Mouse (Mus musculus) G1E (cell line): ENCODE data around the gene Foxo1.

Experiments used
- CTCF ChIP-seq: IDR thresholded peaks from 2 replicates; pipeline ENCODE4 v1.5.1; 2012; ENCODE audit warnings: low read depth, low read length, inconsistent platforms, mixed read lengths
- GATA1 ChIP-seq: IDR thresholded peaks from 2 replicates; pipeline ENCODE4 v1.6.1; 2012; ENCODE audit warnings: borderline replicate concordance, low read length, inconsistent platforms, mixed read lengths

- no peak for TF ChIP-seq CTCF
- no peak for TF ChIP-seq GATA1
These were observed 86.1 kb downstream of the Foxo1 start for GRCm38 (mm10) chr3:52354203-52354602.
